Mouse (Mus musculus) bone marrow, adult 2 months (tissue): ENCODE results near the gene Stard3nl.

Experiments
- CTCF ChIP-seq: fragments of 200-500 bp; IDR thresholded peaks from 2 replicates; pipeline ENCODE4 v1.5.1; 2011; ENCODE audit warnings: low read length, control low read depth; ENCODE audit not compliant: control insufficient read depth, insufficient read depth
- POLR2A ChIP-seq: fragments of 200-500 bp; IDR thresholded peaks from 2 replicates; pipeline ENCODE4 v1.6.1; 2011; ENCODE audit warnings: low read depth, mild to moderate bottlenecking, control low read depth, low read length, borderline replicate concordance; ENCODE audit not compliant: control insufficient read depth

DNA sequence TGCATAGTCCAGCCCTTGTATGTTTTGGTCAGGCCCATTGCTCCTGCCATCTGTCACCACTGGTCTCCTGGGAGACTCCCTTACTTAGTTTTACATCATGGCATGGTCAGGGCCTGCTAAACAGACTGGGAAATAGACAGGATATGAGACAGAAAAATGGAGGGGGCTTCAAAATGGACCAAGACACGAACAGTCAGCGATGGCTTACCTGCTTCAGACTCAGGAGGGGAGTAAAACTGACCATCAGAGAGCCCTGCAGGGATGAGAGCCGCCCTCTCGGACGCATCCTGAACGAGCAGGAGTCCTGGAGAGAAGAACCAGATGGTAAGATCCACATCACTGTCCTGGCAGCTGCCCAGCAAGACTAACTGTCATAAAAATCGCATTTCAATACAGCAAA, 28.1 kb downstream of the Stard3nl start:
- TF ChIP-seq CTCF: no peak
- TF ChIP-seq POLR2A: no peak
